Mouse (Mus musculus) G1E (cell line): ENCODE data around the gene Rrp36. TPM values are rescaled to one million over a fixed set of nuclear protein-coding genes. Genes with fewer than 3 reads are reported as not detected.

Source experiments
- ATAC-seq: 2 replicates; pipeline ENCODE4 v1.8.0; 2016; ENCODE audit warnings: mild to moderate bottlenecking; ENCODE audit not compliant: insufficient number of reproducible peaks, poor library complexity, low FRiP score, severe bottlenecking; ENCODE audit errors: extremely low read depth
- DNase-seq: peaks from one replicate; pipeline ENCODE4 v3.0.0; 2012; ENCODE audit warnings: low spot score
- H3K27me3 ChIP-seq: 2 replicates; pipeline ENCODE4 v1.6.1; 2012; ENCODE audit warnings: mild to moderate bottlenecking, low read length, inconsistent platforms; ENCODE audit not compliant: insufficient read depth
- H3K36me3 ChIP-seq: replicated peaks from 2 replicates; pipeline ENCODE3; 2012; ENCODE audit warnings: mild to moderate bottlenecking, inconsistent platforms
- H3K4me1 ChIP-seq: 2 replicates; pipeline ENCODE4 v1.6.1; 2012; ENCODE audit warnings: low read depth, low read length, inconsistent platforms, mixed read lengths; ENCODE audit not compliant: insufficient read depth
- H3K4me3 ChIP-seq: 2 replicates; pipeline ENCODE4 v1.5.1; 2012; ENCODE audit warnings: low read depth, mild to moderate bottlenecking, inconsistent platforms, low read length, moderate library complexity, mixed read lengths
- H3K9me3 ChIP-seq: replicated peaks from 2 replicates; pipeline ENCODE4 v1.6.1; 2012; ENCODE audit warnings: inconsistent platforms
- CTCF ChIP-seq: IDR thresholded peaks from 2 replicates; pipeline ENCODE4 v1.5.1; 2012; ENCODE audit warnings: low read depth, low read length, inconsistent platforms, mixed read lengths
- GATA1 ChIP-seq: IDR thresholded peaks from 2 replicates; pipeline ENCODE4 v1.6.1; 2012; ENCODE audit warnings: borderline replicate concordance, low read length, inconsistent platforms, mixed read lengths
- GATA2 ChIP-seq: IDR thresholded peaks from 2 replicates; pipeline ENCODE4 v1.6.1; 2012; ENCODE audit warnings: low read depth, low read length, inconsistent platforms, borderline replicate concordance
- POLR2AphosphoS5 ChIP-seq: IDR thresholded peaks from 2 replicates; pipeline ENCODE4 v1.6.1; 2012; ENCODE audit warnings: low read depth, low read length, inconsistent platforms; ENCODE audit not compliant: insufficient replicate concordance
- TAL1 ChIP-seq: conservative IDR thresholded peaks from 2 replicates; pipeline ENCODE4 v1.6.1; 2012; ENCODE audit warnings: low read depth, low read length, inconsistent platforms, mixed read lengths
- polyA plus RNA-seq: library from polyadenylated mRNA; stranded (reverse); fragments of >175 nt; gene quantifications from 2 replicates; pipeline ENCODE4 v1.2.3, GENCODE M21; 2012
- total RNA-seq, 2 experiments: library from RNA; stranded (forward) in 1 of 2; stranded (reverse) in 1 of 2; fragments of 200-1000 nt in 1 of 2; fragments of >200 nt in 1 of 2; fragmentation: Nextera tagmentation in 1 of 2; gene quantifications; 2 replicates each; pipeline ENCODE4 v1.2.3; 2014 to 2017

The Rrp36 gene
- total and polyA plus RNA-seq, 3 experiments = 12.2 to 48.0 (median 45.0) TPM

- ATAC-seq = no peak
- no peak for DNase-seq
- Histone ChIP-seq H3K36me3 (peaks cover 87% of the 10 kb centered on the region), H3K27me3 (no peaks in the 10 kb centered on the region), H3K4me1 (peaks cover 5% of the 10 kb centered on the region; the same call in 1 of the 2 replicates), H3K9me3 (no peaks in the 10 kb centered on the region), H3K4me3 (no peak overlapping the region)
- TF ChIP-seq GATA1 (no peak), POLR2AphosphoS5 (no peak), TAL1 (no peak), CTCF (no peak), GATA2 (no peak)
These were observed 16.5 kb upstream of the Rrp36 start for GRCm38 (mm10) chr17:46690665-46691064.

GRCm38 (mm10) chr17:46685913-46686312 is 11.8 kb upstream of the Rrp36 start:
- DNase-seq (no peak), ATAC-seq (no peak)
- Histone ChIP-seq H3K4me1 (peaks cover 26% of the 10 kb centered on the region), H3K36me3 (peaks cover 91% of the 10 kb centered on the region), H3K9me3 (no peaks in the 10 kb centered on the region), H3K4me3 (no peak overlapping the region), H3K27me3 (no peaks in the 10 kb centered on the region)
- TF ChIP-seq POLR2AphosphoS5 (no peak), GATA1 (no peak)

- DNase-seq = no peak
- TF ChIP-seq POLR2AphosphoS5 = no peak
- no peak for TF ChIP-seq TAL1
- TF ChIP-seq CTCF = no peak
- no peak for TF ChIP-seq GATA2
- no peak for TF ChIP-seq GATA1
- ATAC-seq = no peak
- H3K36me3 ChIP-seq = peaks cover 76% of the 10 kb centered on the region
- no peaks in the 10 kb centered on the region for H3K27me3 ChIP-seq
- H3K9me3 ChIP-seq = no peaks in the 10 kb centered on the region
- H3K4me3 ChIP-seq = no peak overlapping the region
- peaks cover 49% of the 10 kb centered on the region for H3K4me1 ChIP-seq
These were observed 8.7 kb upstream of the Rrp36 start for GRCm38 (mm10) chr17:46682654-46683389.

GRCm38 (mm10) chr17:46681466-46682118 is 7.4 kb upstream of the Rrp36 start:
- no peak for TF ChIP-seq GATA1
- no peak for TF ChIP-seq TAL1
- TF ChIP-seq GATA2 = no peak
- TF ChIP-seq POLR2AphosphoS5 = no peak
- TF ChIP-seq CTCF = no peak
- Histone ChIP-seq H3K27me3 (no peaks in the 10 kb centered on the region), H3K36me3 (peaks cover 76% of the 10 kb centered on the region), H3K4me3 (peak overlapping the region; percentile 87), H3K9me3 (no peaks in the 10 kb centered on the region), H3K4me1 (peaks cover 50% of the 10 kb centered on the region)
- DNase-seq (no peak), ATAC-seq (no peak)

GRCm38 (mm10) chr17:46680760-46681373 is 6.7 kb upstream of the Rrp36 start, which contains the start of gene Klhdc3:
Klhdc3 (minus strand) TSS chr17:46680914.
- Histone ChIP-seq H3K27me3 (no peaks in the 10 kb centered on the region), H3K9me3 (no peaks in the 10 kb centered on the region), H3K4me1 (peaks cover 54% of the 10 kb centered on the region), H3K4me3 (peak within 1 kb of the TSS; percentile 87), H3K36me3 (peaks cover 76% of the 10 kb centered on the region)
- ATAC-seq (peak; percentile 95), DNase-seq (peak; percentile 90)
- TF ChIP-seq CTCF = no peak
- no peak for TF ChIP-seq POLR2AphosphoS5
- TF ChIP-seq GATA2 = no peak
- TF ChIP-seq TAL1 = no peak
- no peak for TF ChIP-seq GATA1
